Mouse (Mus musculus): ENCODE measurements around the gene Ppp4r3a. TPM values are rescaled to one million over a fixed set of nuclear protein-coding genes. Genes with fewer than 3 reads are reported as not detected.
"Not testable (repeated sequence)": the region's sequence is repeated elsewhere in the genome, so short reads cannot be mapped to it uniquely, and the experiment has no call there.

The Ppp4r3a gene
- 45.2 and 49.1 TPM in 2 replicates for polyA plus RNA-seq (2014; fragmentation: Nextera tagmentation; extraction: Ambion mirVana)

GRCm38 (mm10) chr12:101083076-101083838 lies at the start of gene Ppp4r3a:
Gene Ppp4r3a (minus strand): TSS chr12:101083702.
- Histone ChIP-seq H3K4me2 (replicated peaks; ENCODE audit: low read depth, low read length) (peak within 1 kb of the TSS; percentile 98), H3K36me3 (ENCODE audit: control insufficient read depth, insufficient read depth, low read length) (no peaks in the 10 kb centered on the region; the same call in 1 of the 2 replicates), H3K9me3 (ENCODE audit: control insufficient read depth, low read depth, low read length) (no peaks in the 10 kb centered on the region), H3K9ac (replicated peaks; ENCODE audit: low read depth, low read length) (peak within 1 kb of the TSS; percentile 99), H3K4me3 (ENCODE audit: low read depth, low read length) (peak within 1 kb of the TSS; percentile 99), H3K4me1 (ENCODE audit: control insufficient read depth, insufficient read depth, low read length) (peaks cover 13% of the 10 kb centered on the region; the same call in 1 of the 2 replicates), H3K27ac (ENCODE audit: low read length) (peak within 1 kb of the TSS; percentile 99), H3K27me3 (ENCODE audit: control insufficient read depth, insufficient read depth, low read length) (no peaks in the 10 kb centered on the region)
- under 1% methylated on average over 90 of the region's 90 CpGs for WGBS
- peak; percentile 97 for ATAC-seq (ENCODE audit: insufficient number of reproducible peaks, insufficient read depth, low FRiP score, low read depth)

- Histone ChIP-seq H3K36me3 (ENCODE audit: control insufficient read depth, insufficient read depth, low read length) (no peaks in the 10 kb centered on the region), H3K27me3 (ENCODE audit: control insufficient read depth, insufficient read depth, low read length) (no peaks in the 10 kb centered on the region), H3K9me3 (ENCODE audit: control insufficient read depth, low read depth, low read length) (no peaks in the 10 kb centered on the region), H3K4me3 (ENCODE audit: low read depth, low read length) (no peak overlapping the region), H3K9ac (replicated peaks; ENCODE audit: low read depth, low read length) (no peak overlapping the region), H3K27ac (ENCODE audit: low read length) (no peak overlapping the region), H3K4me2 (replicated peaks; ENCODE audit: low read depth, low read length) (no peak overlapping the region), H3K4me1 (ENCODE audit: control insufficient read depth, insufficient read depth, low read length) (no peaks in the 10 kb centered on the region)
- no peak for ATAC-seq (ENCODE audit: insufficient number of reproducible peaks, insufficient read depth, low FRiP score, low read depth)
- 24% methylated on average over 1 of the region's 1 CpGs for WGBS
Observed at GRCm38 (mm10) chr12:101123013-101123412, 39.5 kb upstream of the Ppp4r3a start.

GRCm38 (mm10) chr12:101122066-101122465 lies 38.6 kb upstream of the Ppp4r3a start:
- H3K9ac ChIP-seq (replicated peaks; ENCODE audit: low read depth, low read length); H3K27me3 ChIP-seq (ENCODE audit: control insufficient read depth, insufficient read depth, low read length); H3K27ac ChIP-seq (ENCODE audit: low read length); H3K4me2 ChIP-seq (replicated peaks; ENCODE audit: low read depth, low read length); ATAC-seq (ENCODE audit: insufficient number of reproducible peaks, insufficient read depth, low FRiP score, low read depth); H3K36me3 ChIP-seq (ENCODE audit: control insufficient read depth, insufficient read depth, low read length); H3K4me3 ChIP-seq (ENCODE audit: low read depth, low read length); H3K9me3 ChIP-seq (ENCODE audit: control insufficient read depth, low read depth, low read length); H3K4me1 ChIP-seq (ENCODE audit: control insufficient read depth, insufficient read depth, low read length): not testable (repeated sequence)
- 73% methylated on average over 4 of the region's 4 CpGs for WGBS

GRCm38 (mm10) chr12:101109794-101110585 lies 26.5 kb upstream of the Ppp4r3a start:
- H3K27me3 ChIP-seq (ENCODE audit: control insufficient read depth, insufficient read depth, low read length); H3K9me3 ChIP-seq (ENCODE audit: control insufficient read depth, low read depth, low read length); H3K4me2 ChIP-seq (replicated peaks; ENCODE audit: low read depth, low read length); H3K36me3 ChIP-seq (ENCODE audit: control insufficient read depth, insufficient read depth, low read length); H3K9ac ChIP-seq (replicated peaks; ENCODE audit: low read depth, low read length); H3K4me3 ChIP-seq (ENCODE audit: low read depth, low read length); ATAC-seq (ENCODE audit: insufficient number of reproducible peaks, insufficient read depth, low FRiP score, low read depth); H3K27ac ChIP-seq (ENCODE audit: low read length); H3K4me1 ChIP-seq (ENCODE audit: control insufficient read depth, insufficient read depth, low read length): not testable (repeated sequence)
- 75% methylated on average over 3 of the region's 3 CpGs for WGBS

GRCm38 (mm10) chr12:101107722-101108121 lies 24.2 kb upstream of the Ppp4r3a start:
- Histone ChIP-seq H3K4me1 (ENCODE audit: control insufficient read depth, insufficient read depth, low read length) (no peaks in the 10 kb centered on the region), H3K4me2 (replicated peaks; ENCODE audit: low read depth, low read length) (no peak overlapping the region), H3K9me3 (ENCODE audit: control insufficient read depth, low read depth, low read length) (no peaks in the 10 kb centered on the region), H3K4me3 (ENCODE audit: low read depth, low read length) (no peak overlapping the region), H3K36me3 (ENCODE audit: control insufficient read depth, insufficient read depth, low read length) (no peaks in the 10 kb centered on the region), H3K27me3 (ENCODE audit: control insufficient read depth, insufficient read depth, low read length) (no peaks in the 10 kb centered on the region), H3K27ac (ENCODE audit: low read length) (no peak overlapping the region), H3K9ac (replicated peaks; ENCODE audit: low read depth, low read length) (no peak overlapping the region)
- WGBS, result 86% methylated on average over 1 of the region's 1 CpGs
- ATAC-seq (ENCODE audit: insufficient number of reproducible peaks, insufficient read depth, low FRiP score, low read depth), result no peak

GRCm38 (mm10) chr12:101105571-101105970 lies 22.1 kb upstream of the Ppp4r3a start:
- H3K27ac ChIP-seq (ENCODE audit: low read length), result no peak overlapping the region
- peaks cover 3% of the 10 kb centered on the region; the same call in 1 of the 2 replicates for H3K9me3 ChIP-seq (ENCODE audit: control insufficient read depth, low read depth, low read length)
- no peak overlapping the region for H3K9ac ChIP-seq (replicated peaks; ENCODE audit: low read depth, low read length)
- no peaks in the 10 kb centered on the region for H3K4me1 ChIP-seq (ENCODE audit: control insufficient read depth, insufficient read depth, low read length)
- WGBS, result 53% methylated on average over 5 of the region's 5 CpGs
- H3K36me3 ChIP-seq (ENCODE audit: control insufficient read depth, insufficient read depth, low read length), result no peaks in the 10 kb centered on the region
- ATAC-seq (ENCODE audit: insufficient number of reproducible peaks, insufficient read depth, low FRiP score, low read depth), result no peak
- no peak overlapping the region for H3K4me2 ChIP-seq (replicated peaks; ENCODE audit: low read depth, low read length)
- H3K27me3 ChIP-seq (ENCODE audit: control insufficient read depth, insufficient read depth, low read length), result no peaks in the 10 kb centered on the region
- H3K4me3 ChIP-seq (ENCODE audit: low read depth, low read length), result no peak overlapping the region

GRCm38 (mm10) chr12:101102648-101103047 lies 19.1 kb upstream of the Ppp4r3a start:
- WGBS, result 71% methylated on average over 3 of the region's 3 CpGs
- H3K9me3 ChIP-seq (ENCODE audit: control insufficient read depth, low read depth, low read length), result peaks cover 3% of the 10 kb centered on the region; the same call in 1 of the 2 replicates
- H3K36me3 ChIP-seq (ENCODE audit: control insufficient read depth, insufficient read depth, low read length), result no peaks in the 10 kb centered on the region
- no peak overlapping the region for H3K4me2 ChIP-seq (replicated peaks; ENCODE audit: low read depth, low read length)
- no peak overlapping the region for H3K9ac ChIP-seq (replicated peaks; ENCODE audit: low read depth, low read length)
- no peaks in the 10 kb centered on the region for H3K27me3 ChIP-seq (ENCODE audit: control insufficient read depth, insufficient read depth, low read length)
- no peak overlapping the region for H3K4me3 ChIP-seq (ENCODE audit: low read depth, low read length)
- no peak for ATAC-seq (ENCODE audit: insufficient number of reproducible peaks, insufficient read depth, low FRiP score, low read depth)
- H3K4me1 ChIP-seq (ENCODE audit: control insufficient read depth, insufficient read depth, low read length), result no peaks in the 10 kb centered on the region
- H3K27ac ChIP-seq (ENCODE audit: low read length), result no peak overlapping the region

GRCm38 (mm10) chr12:101093678-101094077 lies 10.2 kb upstream of the Ppp4r3a start:
- ATAC-seq (ENCODE audit: insufficient number of reproducible peaks, insufficient read depth, low FRiP score, low read depth), result not testable (repeated sequence)

More at GRCm38 (mm10) chr12:101093678-101094077, 10.2 kb upstream of the Ppp4r3a start:
- not testable (repeated sequence) for H3K36me3 ChIP-seq (ENCODE audit: control insufficient read depth, insufficient read depth, low read length); H3K9ac ChIP-seq (replicated peaks; ENCODE audit: low read depth, low read length); H3K4me1 ChIP-seq (ENCODE audit: control insufficient read depth, insufficient read depth, low read length); H3K4me2 ChIP-seq (replicated peaks; ENCODE audit: low read depth, low read length); H3K27me3 ChIP-seq (ENCODE audit: control insufficient read depth, insufficient read depth, low read length); H3K27ac ChIP-seq (ENCODE audit: low read length); H3K4me3 ChIP-seq (ENCODE audit: low read depth, low read length); H3K9me3 ChIP-seq (ENCODE audit: control insufficient read depth, low read depth, low read length)
- 56% methylated on average over 3 of the region's 3 CpGs for WGBS
